Mouse (Mus musculus) right cerebral cortex, postnatal 4 days (tissue): ENCODE results near the gene Ssh3.
"Not testable (repeated sequence)": the region's sequence is repeated elsewhere in the genome, so short reads cannot be mapped to it uniquely, and the experiment has no call there.

Experiments
- DNase-seq: peaks from one replicate; pipeline ENCODE4 v3.0.0-alpha.2; 2022

Gene Ssh3

DNA sequence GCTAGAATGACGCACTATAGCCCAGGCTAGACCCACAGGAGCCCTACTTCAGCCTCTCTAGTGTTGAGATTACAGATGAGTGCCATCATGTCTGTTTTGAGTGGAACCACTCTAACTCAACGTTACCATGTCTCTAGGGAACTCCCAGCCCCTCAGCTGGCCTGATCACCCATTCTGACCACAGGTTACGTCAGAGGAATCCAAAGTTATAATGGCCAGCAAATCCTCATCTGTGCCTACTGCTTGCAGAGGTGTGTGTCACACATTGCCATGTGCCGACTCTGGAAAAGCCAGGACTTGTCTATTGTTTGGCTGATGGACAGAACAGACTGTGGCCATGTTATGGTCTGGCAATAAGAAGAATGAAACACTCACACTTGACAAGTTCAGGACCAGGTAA, 26.4 kb upstream of the Ssh3 start:
- DNase-seq: no peak

DNA sequence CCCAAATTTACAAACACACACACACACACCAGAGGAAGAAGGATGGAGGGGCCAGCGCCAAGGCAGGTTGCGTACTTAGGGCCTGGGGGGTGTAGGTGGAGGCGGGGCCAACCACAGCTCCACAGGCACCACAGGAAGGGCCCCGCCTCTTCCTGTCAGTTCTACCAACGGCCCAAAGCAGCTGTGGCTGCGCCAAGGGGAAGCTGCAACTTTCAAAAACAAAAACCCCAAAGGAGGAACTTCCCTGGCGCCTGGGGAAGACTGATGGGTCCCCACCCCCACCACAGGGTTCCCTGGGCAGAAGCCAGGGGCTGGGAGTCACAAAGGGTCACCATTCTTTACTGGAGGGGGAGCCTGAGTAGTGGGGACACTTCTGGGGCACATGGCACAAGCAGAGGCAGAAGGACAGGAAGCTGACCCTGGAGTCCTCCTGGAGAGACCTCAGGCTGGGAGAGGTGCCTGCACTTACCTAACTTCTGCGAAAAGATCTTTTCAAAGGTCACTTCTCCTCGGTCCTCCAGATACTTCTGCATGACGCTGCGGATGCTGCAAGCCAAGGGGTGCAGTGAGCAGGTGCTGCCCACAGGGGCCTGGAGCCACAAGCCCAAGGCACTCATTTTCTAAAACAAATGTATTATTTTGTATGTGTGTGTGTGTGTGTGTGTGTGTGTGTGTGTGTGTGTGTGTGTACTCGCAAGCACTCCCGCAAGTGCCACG, 25.6 kb upstream of the Ssh3 start:
- no peak for DNase-seq

DNA sequence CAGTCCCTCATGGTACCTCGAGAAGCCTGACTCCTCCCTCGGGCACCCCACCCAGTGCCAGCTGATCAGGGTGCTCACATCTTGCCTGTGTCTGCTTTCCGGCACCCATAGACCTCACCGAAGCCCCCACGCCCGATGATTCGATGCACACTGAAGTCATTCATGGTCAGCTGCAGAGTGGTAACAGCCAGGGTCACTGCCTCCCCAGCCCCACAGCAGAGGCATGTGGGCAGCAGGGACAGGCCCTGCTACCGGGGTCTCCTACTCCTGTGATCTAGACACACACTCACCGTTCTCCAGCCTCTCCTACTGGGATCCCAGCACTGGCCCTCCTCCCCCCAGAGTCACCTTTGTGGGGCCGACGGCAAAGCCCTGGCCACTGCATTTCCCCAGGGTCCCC, 22.2 kb upstream of the Ssh3 start:
- DNase-seq: no peak

DNA sequence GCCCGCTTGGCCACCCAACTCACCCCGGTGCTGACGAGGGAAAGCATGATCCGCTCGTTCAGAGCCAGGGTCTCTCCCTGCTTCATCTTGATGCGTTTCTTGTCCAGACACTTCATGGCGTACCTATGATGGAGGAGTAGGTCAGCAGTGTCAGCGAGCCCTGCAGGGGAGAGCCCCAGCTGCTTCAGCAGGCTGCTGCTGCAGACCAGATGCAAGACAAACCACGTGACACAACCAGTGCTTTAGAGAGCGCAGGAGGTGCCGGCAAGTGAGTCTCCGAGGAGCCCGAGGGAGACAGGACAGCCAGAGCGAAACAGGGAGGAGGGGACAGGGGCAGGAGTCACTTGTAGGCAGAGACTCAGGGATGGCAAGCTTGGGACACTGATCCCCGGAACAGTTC, 21.8 kb upstream of the Ssh3 start:
- no peak for DNase-seq

DNA sequence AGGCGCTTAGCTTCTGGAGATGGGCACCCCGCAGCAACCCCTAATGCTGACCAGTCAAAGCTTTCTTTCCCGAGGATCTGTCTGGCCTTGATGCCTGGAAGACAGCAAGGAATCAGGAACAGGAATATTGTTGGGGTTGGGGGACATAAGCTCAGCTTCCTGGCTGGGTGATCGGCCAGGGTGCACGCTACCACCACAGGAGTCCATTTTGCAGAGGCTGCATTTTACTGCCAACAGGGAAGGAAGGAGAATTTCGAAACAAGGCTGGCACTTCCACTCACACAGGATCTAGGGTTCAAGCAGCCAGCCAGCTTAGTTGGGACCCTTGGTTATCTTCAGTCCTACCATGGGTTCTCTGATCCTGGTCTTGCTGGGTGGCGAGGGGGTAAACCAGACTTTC, 14.7 kb upstream of the Ssh3 start:
- no peak for DNase-seq

DNA sequence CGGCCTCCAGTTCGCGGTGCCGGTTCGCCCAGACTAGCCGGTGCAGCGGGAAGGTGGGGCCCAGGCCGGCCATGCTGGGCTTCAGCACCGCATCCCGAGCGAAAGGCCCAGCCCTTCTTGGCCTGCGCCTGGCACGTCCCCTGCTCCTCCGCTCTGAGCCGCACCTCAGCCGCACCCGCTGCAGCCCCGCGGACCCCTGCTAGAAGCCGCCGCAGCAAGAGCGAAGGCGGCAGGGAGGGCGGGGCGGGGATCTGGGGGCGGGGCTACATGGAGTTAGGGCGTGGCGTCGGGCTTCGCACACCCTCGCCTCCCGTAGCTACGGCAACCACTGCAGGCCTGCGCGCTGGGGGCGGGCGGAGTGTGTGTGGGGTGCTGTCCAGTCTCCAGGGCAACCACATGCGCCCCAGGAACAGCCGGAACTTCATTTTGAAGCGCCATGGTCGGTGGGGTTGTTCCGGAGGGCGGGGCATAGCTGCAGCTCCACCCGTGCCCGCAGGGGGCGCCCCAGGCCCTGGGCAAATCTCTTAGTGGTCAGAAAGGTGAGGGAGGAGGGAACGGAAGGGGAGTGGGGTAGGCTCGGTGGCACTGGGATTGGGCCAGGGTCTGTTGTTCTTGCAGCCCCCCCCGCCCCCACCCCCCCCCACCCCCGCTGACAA, 14.0 kb upstream of the Ssh3 start, which contains the start of gene Ankrd13d:
Gene Ankrd13d (minus strand): TSS at position 240 of the 656 bp plus-strand sequence.
- peak; percentile 87 for DNase-seq

DNA sequence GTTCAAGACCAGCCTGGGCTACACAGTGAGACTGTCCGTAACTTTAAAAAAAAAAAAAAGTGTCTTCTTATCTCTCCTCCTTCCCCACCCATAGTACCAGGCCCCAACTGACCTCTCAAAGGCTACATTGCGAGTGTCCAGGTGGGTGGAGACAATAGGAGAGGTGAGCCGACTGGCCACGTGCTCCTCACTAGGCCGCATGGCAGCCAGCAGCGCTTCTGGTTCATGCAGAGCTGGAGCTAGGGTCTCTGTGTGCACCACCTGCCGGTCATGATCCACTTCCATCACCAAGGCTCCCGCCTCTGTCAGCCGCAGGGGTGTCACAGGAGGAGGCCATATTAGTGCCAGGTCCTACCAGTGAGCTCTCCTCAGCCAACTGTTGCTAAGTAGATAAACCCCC, 11.4 kb upstream of the Ssh3 start:
- DNase-seq: no peak

DNA sequence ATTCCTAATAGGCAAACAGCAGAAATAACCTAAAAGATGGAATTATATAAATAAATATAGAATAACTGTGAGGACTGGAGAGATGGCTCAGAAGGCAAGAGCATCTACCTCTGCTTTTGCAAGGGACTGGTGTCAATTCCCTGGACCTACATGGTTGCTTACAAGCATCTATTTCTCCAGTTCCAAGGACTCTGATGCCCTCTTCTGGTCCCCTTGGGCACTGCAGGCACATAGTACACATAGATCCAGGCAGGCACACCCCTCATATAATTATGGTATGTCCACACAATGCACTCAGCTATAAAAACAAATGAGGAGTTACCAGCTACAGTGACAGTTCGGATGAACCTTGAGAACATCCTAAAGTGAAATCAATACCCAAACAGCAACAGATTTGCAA, 10.5 kb upstream of the Ssh3 start:
- no peak for DNase-seq

DNA sequence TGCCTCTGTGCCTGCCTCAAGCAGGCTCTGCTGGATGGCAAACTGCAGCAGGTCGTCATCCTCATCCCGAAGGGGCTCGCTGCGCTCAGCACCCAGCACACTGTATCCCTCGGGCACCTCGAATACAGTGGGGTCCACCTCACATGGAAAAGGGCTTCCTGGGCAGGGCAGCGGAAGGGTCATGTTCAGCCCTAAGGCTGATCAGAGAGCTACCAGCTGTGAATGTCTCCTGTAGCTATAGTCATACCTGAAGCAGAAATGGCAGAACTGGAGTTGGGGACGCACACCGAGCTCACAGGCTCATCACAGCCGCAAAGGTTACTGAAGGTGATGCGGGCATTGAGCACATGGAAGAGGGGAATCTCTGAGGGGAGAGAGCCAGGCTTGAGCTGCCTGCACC, 2.0 kb upstream of the Ssh3 start:
- DNase-seq: no peak

DNA sequence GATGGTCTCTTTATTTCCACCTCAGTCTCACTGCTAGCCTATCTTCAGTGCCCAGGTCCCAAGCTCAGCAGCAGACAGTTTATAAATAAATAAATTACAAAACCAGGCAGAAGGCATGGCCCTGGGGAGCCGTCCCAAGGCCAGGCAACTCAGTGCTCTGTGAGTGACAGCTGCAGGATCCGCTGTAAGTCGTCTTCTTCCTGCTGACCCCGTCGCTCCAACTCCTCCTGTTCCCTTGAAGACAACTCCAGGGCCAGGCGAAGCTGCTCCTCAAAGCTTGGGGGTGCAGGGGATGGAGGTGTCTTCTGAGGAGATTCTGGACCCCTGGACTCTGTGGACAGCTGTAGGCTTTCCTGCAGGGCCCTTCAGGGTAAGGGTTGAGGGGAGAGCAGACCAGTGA, 1.2 kb upstream of the Ssh3 start:
- DNase-seq: no peak

DNA sequence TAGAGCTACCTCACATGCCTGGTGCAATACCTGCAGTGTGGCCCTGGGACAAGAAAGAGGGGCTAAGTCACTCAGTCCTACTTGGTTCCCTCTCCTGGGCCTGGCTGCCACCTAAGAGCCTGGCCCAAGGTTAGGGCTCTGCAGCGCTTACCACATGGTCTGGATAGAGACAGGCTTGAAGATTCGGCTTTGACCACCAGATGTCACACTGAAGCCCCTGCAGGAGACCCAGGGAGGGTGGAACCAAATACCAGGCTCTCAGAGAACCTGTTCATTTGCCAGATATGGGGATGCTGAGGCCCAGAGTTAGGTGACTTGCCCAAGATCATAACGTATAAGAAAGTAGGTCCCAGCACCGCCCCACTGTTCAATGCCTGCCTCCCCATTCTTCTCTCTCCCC, 3.0 kb downstream of the Ssh3 start:
- DNase-seq: no peak

DNA sequence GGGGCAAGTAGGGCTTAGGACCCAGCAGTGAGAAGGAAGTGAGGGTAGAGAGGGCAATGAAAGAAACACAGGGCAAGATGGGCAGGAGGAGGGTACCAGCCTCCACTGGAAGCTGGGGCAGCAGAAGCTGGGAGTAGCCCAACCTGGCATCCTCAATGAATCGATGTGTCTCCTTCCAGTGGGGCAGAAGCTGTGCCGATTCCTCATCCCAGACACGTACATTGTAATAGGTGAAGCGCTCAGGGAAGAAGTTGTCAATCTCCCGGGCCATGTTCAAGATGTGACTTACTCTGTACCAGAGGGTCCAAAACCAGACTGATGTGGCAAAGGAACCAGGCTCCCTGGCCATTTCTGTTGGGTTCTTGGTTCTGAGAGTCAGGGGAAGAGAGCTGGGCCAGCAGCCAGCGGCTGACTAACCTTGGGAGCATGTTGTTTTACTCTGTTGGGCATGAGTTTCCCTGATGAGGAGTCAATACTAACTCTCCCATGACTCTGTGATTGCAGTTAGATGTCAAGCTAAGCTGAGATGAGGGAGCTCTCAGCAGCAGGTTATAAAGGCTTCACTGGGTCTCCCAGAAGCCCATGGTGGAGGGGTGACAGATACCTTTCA, 4.7 kb downstream of the Ssh3 start:
- DNase-seq: no peak

DNA sequence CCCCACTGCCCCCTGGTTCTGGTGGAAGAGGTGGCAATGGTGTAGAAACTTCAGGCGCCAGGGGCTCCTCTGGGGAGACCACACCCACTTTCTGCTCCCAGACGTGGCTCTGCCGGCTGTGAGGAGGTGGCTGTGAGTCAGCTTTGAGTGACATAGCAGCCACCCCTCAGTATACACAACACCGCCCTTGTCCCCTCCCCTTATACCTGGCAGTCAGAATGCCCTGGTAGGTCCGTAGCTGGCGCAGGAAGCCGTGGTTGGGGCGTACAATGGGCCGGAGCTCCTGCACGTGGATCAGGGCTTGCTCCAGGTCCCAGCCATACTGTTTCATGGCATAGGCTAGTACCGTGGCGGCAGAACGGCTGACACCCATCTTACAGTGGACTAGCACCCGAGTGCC, 5.3 kb downstream of the Ssh3 start:
- no peak for DNase-seq

DNA sequence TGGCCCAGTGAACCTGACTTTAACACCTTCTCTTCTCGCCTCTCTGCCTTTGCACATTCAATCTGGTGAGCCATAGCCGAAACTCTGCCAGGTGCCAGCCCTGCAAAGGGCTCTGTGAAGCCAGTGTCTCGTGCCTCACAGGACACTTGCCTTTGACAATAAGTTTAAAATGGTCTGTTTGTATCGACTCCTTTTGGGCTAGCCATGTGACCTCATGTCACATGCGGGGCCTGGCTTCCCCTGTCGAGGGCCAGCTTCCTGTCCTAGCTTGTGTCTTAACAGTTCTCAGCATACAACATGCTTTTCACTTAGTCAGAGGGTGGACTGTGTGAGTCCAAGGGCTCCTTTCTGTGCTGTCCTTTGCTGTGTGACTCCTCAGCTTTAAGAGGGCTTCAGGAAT, 6.2 kb downstream of the Ssh3 start:
- no peak for DNase-seq

DNA sequence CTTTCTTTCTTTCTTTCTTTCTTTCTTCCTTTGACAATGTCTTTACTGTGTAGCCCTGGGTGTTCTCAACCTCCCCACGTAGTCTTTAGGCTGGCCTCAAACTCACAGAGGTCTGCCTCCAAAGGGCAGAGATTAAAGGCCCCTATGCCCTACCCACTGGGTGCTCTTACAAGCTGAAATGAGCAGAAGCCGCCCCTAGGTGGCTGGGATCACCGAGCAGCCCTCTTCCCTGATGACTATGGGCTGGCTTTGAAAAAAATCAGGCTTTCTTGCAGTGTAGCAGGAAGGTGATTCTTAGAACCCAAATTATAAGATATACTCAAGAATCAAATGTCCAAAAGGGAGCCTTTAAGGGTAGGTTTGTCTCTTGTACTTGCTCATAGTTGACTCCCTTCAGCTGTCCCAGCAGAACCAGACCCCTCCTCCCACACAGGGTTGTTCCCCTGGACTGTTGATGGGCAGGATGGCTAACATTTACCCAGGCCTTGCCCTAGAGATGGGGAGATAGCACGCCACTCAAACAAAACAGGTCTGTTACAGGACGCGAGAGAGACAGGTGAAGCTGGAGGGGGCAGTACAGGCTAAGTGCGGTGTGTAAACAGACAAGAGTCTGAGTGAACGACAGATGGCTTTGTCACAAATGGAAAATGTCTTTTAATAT, 7.8 kb downstream of the Ssh3 start:
- DNase-seq: no peak

DNA sequence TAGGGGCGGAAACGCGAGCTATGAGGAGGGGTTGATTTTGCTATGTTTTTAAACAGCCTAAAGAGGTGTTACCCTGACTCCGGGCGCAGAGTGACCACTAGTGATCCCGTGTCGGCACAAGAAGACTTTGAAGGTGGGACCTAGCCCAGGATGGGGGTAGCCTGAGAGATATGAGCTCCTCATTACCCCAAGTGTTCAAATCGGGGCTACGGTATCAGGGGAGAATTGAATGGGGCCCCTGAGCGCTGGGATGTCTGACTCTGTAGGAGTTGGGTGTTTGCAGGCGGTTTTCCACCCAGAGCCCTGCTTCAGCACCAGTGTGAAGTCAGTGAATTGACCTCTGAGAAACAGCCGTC, 11.1 kb downstream of the Ssh3 start:
- no peak for DNase-seq

DNA sequence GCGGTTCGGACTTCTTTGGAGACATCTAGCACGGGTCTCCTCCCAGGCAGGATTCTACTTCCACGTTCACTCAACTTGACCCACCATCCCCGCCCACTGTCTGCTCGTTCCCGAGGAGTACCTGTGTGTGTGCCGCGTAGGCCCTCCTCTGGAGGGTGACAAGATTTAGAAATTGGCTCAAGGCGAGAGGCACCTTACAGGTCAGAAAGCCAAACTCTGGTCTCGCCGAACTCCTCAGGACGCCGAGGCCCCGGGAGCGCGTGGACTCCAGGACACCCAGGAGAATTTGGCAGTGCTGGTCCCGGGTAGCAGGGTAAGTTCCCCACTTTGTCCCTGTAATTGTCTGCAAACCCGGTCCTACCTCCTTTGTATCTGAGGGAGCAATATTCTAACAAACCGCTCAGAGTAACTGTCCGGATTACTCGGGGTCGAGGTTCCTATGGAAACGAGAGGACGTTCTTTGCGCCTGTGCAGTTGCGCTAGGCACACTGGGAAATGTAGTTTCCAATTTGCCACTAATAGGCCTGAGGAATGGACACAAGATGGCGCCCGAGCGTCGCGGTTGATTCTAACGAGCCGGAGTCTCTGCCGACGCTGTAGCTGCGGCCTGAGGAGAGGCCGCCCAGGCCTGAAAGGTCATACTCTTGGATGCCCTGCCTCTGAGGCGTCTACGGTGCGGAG, 11.6 kb downstream of the Ssh3 start:
- peak; percentile 96 for DNase-seq

DNA sequence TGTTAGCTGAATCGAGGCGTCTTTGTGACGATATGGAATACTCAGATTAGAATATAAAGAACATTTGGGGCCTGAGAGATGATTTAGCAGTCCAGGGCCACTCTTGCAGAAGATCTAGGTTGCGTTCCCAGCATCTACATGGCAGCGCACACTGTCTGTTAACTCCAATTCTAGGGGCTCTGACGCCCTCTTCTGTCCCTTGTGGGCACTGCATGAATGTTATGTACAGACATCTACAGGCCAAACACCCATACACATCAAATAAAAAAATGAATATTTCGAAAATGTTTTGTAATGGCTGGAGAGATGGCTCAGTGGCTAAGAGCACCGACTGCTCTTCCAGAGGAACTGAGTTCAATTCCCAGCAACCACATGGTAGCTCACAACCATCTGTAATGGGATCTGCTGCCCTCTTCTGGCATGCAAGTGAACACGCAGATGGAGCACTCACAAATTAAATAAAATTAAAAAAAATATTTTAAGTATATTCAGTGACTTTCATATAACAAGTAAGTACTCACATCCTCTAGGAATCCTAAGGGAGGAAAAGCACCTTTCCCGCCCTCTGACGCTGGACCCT, 13.3 kb downstream of the Ssh3 start:
- no peak for DNase-seq

DNA sequence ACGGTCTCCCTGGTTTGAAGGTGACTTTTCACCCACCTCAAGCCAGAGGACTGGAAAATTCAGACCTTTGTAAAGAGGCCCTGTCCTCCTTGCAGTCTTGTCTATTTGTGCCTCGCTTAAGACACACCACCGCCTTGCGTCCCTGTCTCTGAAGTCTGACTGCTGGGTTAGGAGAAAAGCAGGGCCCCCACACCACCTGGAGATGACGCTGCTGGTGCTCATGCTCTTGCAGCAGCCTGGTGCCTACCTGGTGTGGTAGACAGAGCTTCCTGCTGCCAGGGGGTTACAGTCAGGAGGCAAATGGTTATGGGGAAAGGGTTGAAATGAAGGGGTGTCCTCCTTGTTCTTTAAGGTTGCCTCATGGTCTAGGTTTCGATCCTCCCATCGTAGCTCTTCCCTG, 14.8 kb downstream of the Ssh3 start:
- no peak for DNase-seq

DNA sequence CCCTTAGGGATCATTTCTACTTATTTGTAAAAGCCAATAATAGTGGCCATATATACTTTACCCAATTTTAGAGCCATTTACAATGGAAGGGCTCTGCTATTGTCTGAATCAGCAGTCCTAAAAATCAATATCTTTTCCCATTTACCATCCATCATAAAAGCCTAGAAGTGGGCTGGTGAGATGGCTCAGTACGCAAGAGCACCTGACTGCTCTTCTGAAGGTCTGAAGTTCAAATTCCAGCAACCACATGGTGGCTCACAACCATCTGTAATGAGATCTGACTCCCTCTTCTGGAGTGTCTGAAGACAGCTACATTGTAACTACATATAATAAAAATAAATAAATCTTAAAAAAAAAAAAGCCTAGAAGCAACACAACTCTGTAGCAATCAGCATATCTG, 20.3 kb downstream of the Ssh3 start:
- DNase-seq: not testable (repeated sequence)

DNA sequence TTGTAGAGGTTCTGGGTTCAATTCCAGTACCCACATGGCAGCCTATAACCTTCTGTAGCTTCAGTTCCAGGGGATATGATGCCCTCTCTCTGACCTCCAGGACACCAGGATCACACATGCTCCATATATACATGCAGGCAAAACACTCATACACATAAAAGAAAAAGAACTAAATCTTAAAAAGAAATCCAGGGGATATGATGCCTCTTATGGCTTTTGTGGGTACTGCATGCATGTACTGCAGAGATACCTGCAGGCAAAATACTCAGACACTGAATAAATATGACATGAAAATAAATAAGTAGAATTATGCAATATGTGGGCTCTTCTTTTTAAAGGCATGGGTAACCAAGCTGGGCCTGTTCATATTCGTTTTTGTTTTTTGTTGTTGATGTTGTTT, 22.0 kb downstream of the Ssh3 start:
- DNase-seq: no peak

DNA sequence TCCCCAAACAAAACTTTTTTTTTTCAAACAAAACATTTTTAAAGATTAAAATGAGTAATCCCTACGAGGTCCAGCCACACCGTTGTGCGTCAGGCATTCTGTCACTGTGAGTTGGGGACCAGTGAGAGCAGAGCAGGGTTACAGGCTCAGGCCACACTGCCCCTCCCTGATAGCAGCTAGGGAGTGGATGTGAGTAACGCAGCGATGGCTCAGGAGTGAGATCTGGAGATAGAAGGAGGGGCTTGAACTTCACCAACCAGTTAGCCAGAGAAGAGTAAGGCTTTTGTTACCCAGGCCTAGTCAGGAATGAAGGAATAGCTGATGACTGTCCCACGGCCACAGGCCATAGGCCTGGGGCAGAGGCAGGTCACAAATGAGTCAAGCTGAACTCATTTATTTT, 24.2 kb downstream of the Ssh3 start:
- no peak for DNase-seq

DNA sequence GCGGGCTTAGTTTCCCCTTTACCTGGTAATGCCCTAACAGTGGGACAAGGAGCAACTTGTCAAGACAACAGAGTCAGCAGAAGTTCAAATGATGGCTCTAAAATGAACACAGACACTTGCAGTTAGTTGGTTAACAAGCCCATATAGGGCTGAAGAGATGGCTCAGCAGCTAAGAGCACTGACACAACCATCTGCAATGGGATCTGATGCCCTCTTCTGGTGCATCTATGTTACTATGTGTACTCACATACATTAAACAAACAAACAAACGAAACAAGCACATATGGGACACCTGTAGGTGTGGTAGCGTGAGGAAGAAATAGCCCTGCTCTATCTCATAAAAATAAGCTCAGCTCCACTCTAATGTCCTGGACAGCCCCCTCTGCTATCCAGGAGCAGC, 26.6 kb downstream of the Ssh3 start:
- DNase-seq: no peak
